Comparison of ENCODE assay signal across 27 mouse cellular contexts in the genomic region with DNA sequence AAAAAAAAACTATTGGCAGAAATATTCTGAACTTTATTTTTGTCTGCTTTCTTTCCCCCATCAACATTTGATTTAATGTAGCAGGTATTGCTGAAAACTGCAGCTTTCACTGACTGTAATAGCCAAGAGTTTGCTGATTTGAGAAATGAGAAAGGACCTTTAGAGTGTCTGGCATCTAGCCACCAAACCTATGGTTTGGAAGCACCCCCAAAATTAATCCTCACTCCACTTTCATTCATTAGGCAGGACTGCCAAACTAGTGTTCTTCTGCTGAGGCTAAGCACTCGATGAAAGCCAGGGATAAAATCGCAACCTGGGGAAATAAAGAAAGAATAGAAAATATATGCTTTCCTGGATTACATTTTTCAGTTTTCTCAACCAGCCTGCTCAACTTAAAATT.
"Had no signal": no experiment of that assay in that cellular context is flagged by ENCODE, and none has a peak within 500 bp of the region (broad histone marks: within the 10 kb centered on the region; RNA-seq: fewer than 3 reads in every experiment).

No protein-coding gene starts in this region.

- ATAC-seq: hindbrain, postnatal 0 days; intestine, embryonic 16.5 days had no signal

- H3K27me3 ChIP-seq: heart, embryonic 13.5 days; heart, embryonic 15.5 days; hindbrain, embryonic 13.5 days; hindbrain, embryonic 15.5 days; kidney, embryonic 15.5 days; liver, embryonic 13.5 days; liver, embryonic 15.5 days had no signal

- H3K4me3 ChIP-seq: gastrocnemius, adult 2 months; heart, adult 2 months; heart, embryonic 13.5 days; heart, embryonic 15.5 days; hindbrain, embryonic 13.5 days; hindbrain, embryonic 15.5 days; kidney, embryonic 15.5 days; left cerebral cortex, adult 2 months; liver, embryonic 13.5 days; liver, embryonic 15.5 days had no signal

- H3K36me3 ChIP-seq: heart, embryonic 13.5 days; heart, embryonic 15.5 days; hindbrain, embryonic 13.5 days; hindbrain, embryonic 15.5 days; kidney, embryonic 15.5 days; liver, embryonic 13.5 days; liver, embryonic 15.5 days had no signal

- H3K9ac ChIP-seq: heart, embryonic 13.5 days; heart, embryonic 15.5 days; hindbrain, embryonic 13.5 days; hindbrain, embryonic 15.5 days; kidney, embryonic 15.5 days; liver, embryonic 13.5 days; liver, embryonic 15.5 days had no signal

- H3K4me2 ChIP-seq: heart, embryonic 11.5 days; heart, embryonic 13.5 days; heart, embryonic 15.5 days; hindbrain, embryonic 13.5 days; hindbrain, embryonic 15.5 days; kidney, embryonic 15.5 days; liver, embryonic 11.5 days; liver, embryonic 13.5 days; liver, embryonic 15.5 days had no signal

- H3K27ac ChIP-seq: gastrocnemius, adult 2 months; heart, adult 2 months; heart, embryonic 13.5 days; heart, embryonic 15.5 days; hindbrain, embryonic 13.5 days; hindbrain, embryonic 15.5 days; hindbrain, postnatal 0 days; kidney, embryonic 15.5 days; kidney, postnatal 0 days; left cerebral cortex, adult 2 months; liver, embryonic 13.5 days; liver, embryonic 15.5 days had no signal

- DNase-seq: gastrocnemius, adult 2 months; gastrocnemius, postnatal 14 days; gastrocnemius, postnatal 36 days; heart, adult 11 months; heart, adult 2 months; heart, postnatal 14 days; heart, postnatal 36 days; kidney, adult 11 months; kidney, adult 2 months; kidney, adult 9 months; kidney, postnatal 14 days; kidney, postnatal 36 days; layer of hippocampus, adult 9-11 months; liver; liver, embryonic 13.5 days had no signal

- H3K9me3 ChIP-seq: heart, embryonic 13.5 days; heart, embryonic 15.5 days; hindbrain, embryonic 13.5 days; hindbrain, embryonic 15.5 days; kidney, embryonic 15.5 days; liver, embryonic 13.5 days; liver, embryonic 15.5 days had no signal

- H3K4me1 ChIP-seq: heart, embryonic 13.5 days; heart, embryonic 15.5 days; hindbrain, embryonic 13.5 days; hindbrain, embryonic 15.5 days; kidney, embryonic 15.5 days; liver, embryonic 13.5 days; liver, embryonic 15.5 days had no signal
